11 mouse cellular contexts compared by ENCODE assay signal in the genomic region with DNA sequence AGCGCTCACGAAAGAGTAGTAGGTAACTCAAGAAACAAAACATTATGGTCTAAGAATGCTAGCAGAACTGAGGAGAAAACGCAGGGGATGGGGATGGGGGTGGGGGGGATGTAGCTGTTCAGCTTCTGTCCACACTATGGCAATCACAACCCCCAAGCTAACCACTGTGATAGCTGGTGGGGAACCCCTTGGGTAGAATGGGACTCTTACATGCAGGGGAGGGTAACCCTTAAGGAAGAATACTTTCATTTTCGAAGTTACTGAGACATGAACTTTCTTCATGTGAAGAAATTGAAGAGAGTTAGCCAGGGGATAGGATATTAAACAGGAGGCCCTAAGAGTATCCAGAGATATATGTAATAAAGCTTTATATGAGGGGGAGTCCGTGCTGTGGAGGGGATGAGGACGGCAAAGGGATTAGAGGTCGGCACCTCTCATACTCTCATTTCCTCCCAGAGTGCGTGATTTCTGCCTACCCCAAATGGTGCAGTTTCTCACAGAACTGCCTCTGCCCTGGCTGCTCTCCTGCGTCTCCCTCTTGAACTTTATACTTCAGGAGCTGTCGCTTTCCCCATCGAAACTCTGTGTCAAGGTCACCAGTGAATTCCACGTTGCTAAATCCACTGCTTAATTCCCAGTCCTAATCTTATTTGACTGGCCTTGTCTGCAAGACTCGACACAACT. TPM values are rescaled to one million over a fixed set of nuclear protein-coding genes. Genes with fewer than 3 reads are reported as not detected.
A peak's percentile ranks its signal among the peaks of the same experiment; 100 is the strongest.
DNase-seq lines count a peak whose midpoint lies in the region; ATAC-seq and TF ChIP-seq lines count a peak whose summit lies in the region.
"Had no signal": no experiment of that assay in that cellular context is flagged by ENCODE, and none has a peak within 500 bp of the region (broad histone marks: within the 10 kb centered on the region; RNA-seq: fewer than 3 reads in every experiment).

No protein-coding gene starts in this region.

- TF ChIP-seq CTCF in heart, postnatal 0 days (IDR thresholded peaks at IDR 0.05; ENCODE audit: low read depth) = no peak

- WGBS in heart, postnatal 0 days = 58% methylated on average over 13 of the region's 13 CpGs
- 72% methylated on average over 13 of the region's 13 CpGs for WGBS in liver, embryonic 13.5 days (ENCODE audit: insufficient replicate concordance)

- no peaks in the 10 kb centered on the region for H3K9me3 ChIP-seq in heart, postnatal 0 days (replicated peaks; ENCODE audit: control insufficient read depth, low read length)
- H3K9me3 ChIP-seq in liver, embryonic 13.5 days (replicated peaks) = no peaks in the 10 kb centered on the region

- H3K4me2 ChIP-seq in heart, postnatal 0 days (ENCODE audit: low read depth, low read length) = peak overlapping the region; percentile 51
- peak overlapping the region; percentile 20 for H3K4me2 ChIP-seq in liver, embryonic 13.5 days

- no peak for ATAC-seq in heart, postnatal 0 days (ENCODE audit: insufficient read depth, low read depth)
- no peak for ATAC-seq in liver, embryonic 13.5 days (ENCODE audit: low read depth)
- ATAC-seq in cerebellum, adult (ENCODE audit: insufficient number of reproducible peaks, low FRiP score, low TSS enrichment) = no peak
- ATAC-seq: hindbrain, embryonic 16.5 days had no signal

- no peak for TF ChIP-seq EP300 in heart, postnatal 0 days (IDR thresholded peaks at IDR 0.05; ENCODE audit: low read depth)

- no peaks in the 10 kb centered on the region for H3K36me3 ChIP-seq in heart, postnatal 0 days (replicated peaks; ENCODE audit: control insufficient read depth, insufficient read depth, low read length)
- H3K36me3 ChIP-seq in liver, embryonic 13.5 days = no peaks in the 10 kb centered on the region

- 0 out of 2 replicates have a peak overlapping the region, but pooled peaks have one; percentile 25 for H3K27ac ChIP-seq in heart, postnatal 0 days (ENCODE audit: low read depth)
- no peak overlapping the region for H3K27ac ChIP-seq in liver, embryonic 13.5 days

- no peaks in the 10 kb centered on the region for H3K27me3 ChIP-seq in heart, postnatal 0 days (ENCODE audit: control insufficient read depth, insufficient read depth, low read length)
- no peaks in the 10 kb centered on the region for H3K27me3 ChIP-seq in liver, embryonic 13.5 days

- no peak for DNase-seq in heart, postnatal 0 days (ENCODE audit: low spot score)
- DNase-seq in heart, postnatal 4 days = no peak
- DNase-seq in thymus, postnatal 25 days = peak; percentile 16
- no peak for DNase-seq in thymus, postnatal 4 days
- no peak for DNase-seq in liver, embryonic 13.5 days
- DNase-seq in ovary, postnatal 36 days (ENCODE audit: low spot score) = no peak
- DNase-seq: cerebellum, postnatal 14 days; lung, postnatal 10 days; right cerebral cortex, postnatal 4 days had no signal

- H3K9ac ChIP-seq in heart, postnatal 0 days (replicated peaks; ENCODE audit: low read depth, low read length) = peak overlapping the region; percentile 30; the same call in 1 of the 2 replicates
- no peak overlapping the region for H3K9ac ChIP-seq in liver, embryonic 13.5 days

- peaks cover 41% of the 10 kb centered on the region for H3K4me1 ChIP-seq in heart, postnatal 0 days (ENCODE audit: control insufficient read depth, insufficient read depth)
- H3K4me1 ChIP-seq in liver, embryonic 13.5 days (replicated peaks) = peaks cover 51% of the 10 kb centered on the region

- peak overlapping the region; percentile 16 for H3K4me3 ChIP-seq in heart, postnatal 0 days (ENCODE audit: low read depth, low read length)
- H3K4me3 ChIP-seq in liver, embryonic 13.5 days (replicated peaks) = no peak overlapping the region

RNA-seq across cellular contexts. Expression of gene Lnx2, which starts 25.4 kb away (rescaled TPM):
- 18.0 and 22.6 TPM in 2 replicates for total RNA-seq in heart, postnatal 0 days (2014; rRNA removed; ENCODE audit: low replicate concordance)
- polyA plus RNA-seq in heart, postnatal 0 days (2015; fragmentation: Nextera tagmentation; extraction: Ambion mirVana) = 6.2 and 6.5 TPM in 2 replicates
- 10 to 100 TPM; 16.5 to 16.6 TPM for total RNA-seq in heart, postnatal 4 days (2021)
- polyA plus RNA-seq in liver, embryonic 13.5 days (2015; fragmentation: Nextera tagmentation; extraction: Ambion mirVana) = 3.3 and 5.2 TPM in 2 replicates

RNA-seq across cellular contexts. Expression of gene Polr1d, which starts 25.9 kb away (rescaled TPM):
- 53.8 and 56.9 TPM in 2 replicates for total RNA-seq in heart, postnatal 0 days (2014; rRNA removed; ENCODE audit: low replicate concordance)
- polyA plus RNA-seq in heart, postnatal 0 days (2015; fragmentation: Nextera tagmentation; extraction: Ambion mirVana) = 85.0 and 89.1 TPM in 2 replicates
- total RNA-seq in heart, postnatal 4 days (2021) = 10 to 100 TPM; 78.1 to 81.6 TPM
- 110 and 112 TPM in 2 replicates for polyA plus RNA-seq in liver, embryonic 13.5 days (2015; fragmentation: Nextera tagmentation; extraction: Ambion mirVana)
